Mouse (Mus musculus): ENCODE results near the gene Acsf2.
A peak's percentile ranks its signal among the peaks of the same experiment; 100 is the strongest.

The Acsf2 gene

GRCm38 (mm10) chr11:94546381-94546780 lies 55.3 kb downstream of the Acsf2 start:
- no peak for DNase-seq

DNA sequence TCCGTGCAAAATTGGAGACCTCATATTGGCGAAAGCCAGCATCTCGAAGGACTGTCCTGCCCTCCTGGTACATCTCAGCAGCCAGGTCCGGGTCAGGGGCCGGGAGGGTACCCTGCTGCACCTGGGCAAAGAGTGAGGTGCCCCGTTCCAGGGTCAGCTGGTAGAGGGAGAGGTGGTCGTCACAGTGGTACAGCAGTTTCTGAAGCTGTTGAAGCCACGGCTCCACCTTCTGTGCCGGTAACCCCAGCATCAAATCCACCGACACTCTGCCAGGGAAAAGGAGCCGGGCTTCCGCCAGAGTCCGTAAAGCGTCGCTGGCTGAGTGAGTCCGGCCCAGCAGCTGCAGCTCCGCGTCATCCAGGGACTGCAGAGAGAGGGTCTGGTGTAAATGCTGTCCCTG lies 57.2 kb downstream of the Acsf2 start:
- DNase-seq: no peak

GRCm38 (mm10) chr11:94543932-94544331 lies 57.7 kb downstream of the Acsf2 start:
- peak; percentile 94 for DNase-seq

- DNase-seq: no peak
These were observed 58.3 kb downstream of the Acsf2 start for GRCm38 (mm10) chr11:94543344-94543743.

DNA sequence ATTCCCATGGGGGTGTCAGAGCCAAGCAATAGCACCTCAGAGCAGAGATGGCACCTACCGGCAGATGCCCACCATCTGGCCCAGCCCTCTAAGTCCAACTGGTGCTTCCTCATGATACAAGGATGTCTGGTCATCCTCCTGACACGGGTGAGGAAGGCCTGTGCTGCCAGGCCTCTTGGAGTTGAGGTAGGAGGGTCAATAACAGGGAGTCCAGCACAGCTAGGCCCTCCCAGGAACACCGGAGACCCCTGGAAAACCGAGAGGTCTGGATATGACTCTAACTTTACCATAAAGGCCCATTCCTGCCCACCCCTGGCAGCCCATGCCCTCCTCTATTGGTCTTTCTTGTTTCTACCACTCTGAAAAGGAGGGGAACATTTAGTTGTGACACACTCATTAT lies 59.3 kb downstream of the Acsf2 start:
- no peak for DNase-seq

- DNase-seq: no peak
These were observed 61.9 kb downstream of the Acsf2 start for GRCm38 (mm10) chr11:94539761-94540160.

- DNase-seq: no peak
These were observed 62.9 kb downstream of the Acsf2 start for GRCm38 (mm10) chr11:94538733-94539292.

DNA sequence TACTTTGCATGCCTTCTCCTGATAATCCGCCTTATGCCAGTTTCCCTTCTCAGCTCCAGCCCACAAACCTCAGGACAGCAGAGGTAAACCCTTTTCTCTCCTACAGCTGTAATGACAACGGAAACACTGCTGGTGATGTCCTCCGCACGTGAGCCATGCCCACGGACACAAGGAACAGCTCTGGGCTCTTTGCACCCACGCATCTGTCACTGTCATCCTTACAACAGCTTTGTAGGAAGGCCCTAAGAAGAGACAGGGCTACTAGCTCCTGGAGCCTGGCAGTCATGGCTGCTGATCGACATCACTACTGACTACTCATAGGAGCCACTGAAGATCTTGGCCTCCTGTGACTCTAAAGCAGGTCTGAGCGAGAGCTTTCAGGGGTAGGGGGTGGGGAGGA lies 68.5 kb downstream of the Acsf2 start:
- no peak for DNase-seq

DNA sequence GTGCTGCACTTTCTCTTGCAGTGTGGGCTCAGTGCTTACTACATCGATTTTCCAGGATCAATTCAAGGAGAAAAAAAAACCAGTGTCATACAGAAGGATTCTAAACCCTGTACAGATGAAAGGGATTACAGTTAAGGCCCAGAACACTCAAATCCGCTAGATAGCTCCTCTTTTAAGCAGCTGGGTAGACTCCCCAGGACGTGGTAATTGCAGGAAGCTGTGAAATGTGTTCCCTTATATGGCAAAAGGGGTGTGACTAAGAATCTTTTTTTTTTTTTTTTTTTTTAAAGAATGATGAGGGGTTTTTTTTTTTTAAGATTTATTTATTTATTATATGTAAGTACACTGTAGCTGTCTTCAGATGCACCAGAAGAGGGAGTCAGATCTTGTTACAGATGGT lies 72.8 kb downstream of the Acsf2 start:
- no peak for DNase-seq

DNA sequence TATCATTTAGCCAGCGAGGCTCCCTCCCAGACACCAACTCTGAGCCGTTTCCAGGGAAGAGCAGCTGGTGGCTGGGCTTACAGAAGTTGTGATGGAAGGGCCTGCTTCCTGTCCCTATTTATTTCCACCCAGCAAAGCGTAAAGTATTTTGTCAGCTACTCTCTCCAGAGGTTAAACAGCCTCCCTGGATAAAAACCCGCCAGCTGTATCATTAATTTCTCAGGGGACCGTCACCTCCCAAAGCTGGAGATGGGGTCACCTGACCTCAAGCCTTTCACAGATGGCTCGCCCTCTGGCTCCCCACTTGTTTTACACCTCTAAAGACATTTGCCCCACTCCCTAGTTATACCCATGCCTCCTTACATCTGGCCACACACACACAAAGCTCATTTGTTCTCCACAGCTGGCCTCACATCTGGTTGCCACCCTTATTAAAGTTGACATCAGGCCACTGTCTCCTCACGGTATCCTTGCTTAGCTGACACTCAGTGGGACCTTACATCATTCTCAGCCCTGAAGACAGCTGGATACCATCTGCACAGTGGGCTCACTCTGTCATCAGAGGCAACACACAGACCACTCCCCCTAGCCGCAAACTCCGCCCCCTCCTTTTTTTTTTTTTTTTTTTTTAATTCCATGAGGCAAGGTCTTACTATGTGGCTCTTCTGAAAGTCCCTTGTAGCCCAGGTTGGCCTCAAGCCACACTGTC lies 75.3 kb downstream of the Acsf2 start:
- DNase-seq: no peak

GRCm38 (mm10) chr11:94521219-94521843 lies 80.3 kb downstream of the Acsf2 start, which contains the start of gene Mycbpap:
Gene Mycbpap, minus strand, starts transcription at chr11:94521742.
- peak; percentile 78 for DNase-seq

DNA sequence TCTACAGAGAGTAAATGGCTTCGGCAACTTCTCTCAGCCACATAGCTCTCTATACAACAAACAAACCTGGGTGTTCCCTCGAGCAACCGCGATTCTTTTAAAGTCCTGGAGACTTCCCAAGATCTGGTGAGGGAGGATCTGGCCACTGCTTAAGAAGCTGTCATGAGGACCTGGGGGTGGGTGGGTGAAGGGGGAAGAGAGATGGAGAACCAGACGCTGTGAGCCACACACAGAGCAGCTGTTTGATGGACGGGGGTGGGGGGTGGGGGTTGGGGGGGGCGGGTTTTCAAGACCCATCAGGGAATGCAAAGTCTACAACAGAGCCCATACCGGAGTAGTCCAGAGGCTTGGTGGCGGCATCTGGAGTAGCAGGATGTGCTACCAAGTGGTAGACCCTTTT lies 88.2 kb downstream of the Acsf2 start:
- no peak for DNase-seq

DNA sequence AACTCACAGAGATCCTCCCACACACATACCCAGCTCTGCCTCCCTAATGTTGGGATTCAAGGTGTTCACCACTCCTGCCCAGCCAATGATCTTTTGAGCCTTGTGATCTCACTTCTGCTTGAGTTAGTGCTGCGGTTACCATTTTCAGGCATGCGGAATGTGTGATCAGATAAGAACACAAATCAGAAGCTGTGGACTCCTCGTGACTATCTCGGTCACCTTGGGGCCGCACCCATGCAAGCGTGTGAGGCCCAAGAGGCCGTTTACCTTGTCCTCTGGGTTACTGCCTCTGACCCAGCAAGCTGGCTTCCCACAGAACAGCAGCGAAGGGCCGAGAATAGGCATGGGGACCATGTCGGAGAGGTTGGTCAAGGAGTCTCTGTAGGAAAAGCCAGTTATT lies 92.7 kb downstream of the Acsf2 start:
- peak; percentile 51 for DNase-seq

Data from kidney, adult 18-20 months (tissue).